Mouse (Mus musculus) urinary bladder, postnatal 4 days (tissue): ENCODE measurements around the gene C1ql4.

Experiments
- DNase-seq, 2 experiments: peaks; one replicate each; pipeline ENCODE4 v3.0.0; 2021 to 2022; ENCODE audit warnings: low spot score in 2 of 2

The C1ql4 gene

DNA sequence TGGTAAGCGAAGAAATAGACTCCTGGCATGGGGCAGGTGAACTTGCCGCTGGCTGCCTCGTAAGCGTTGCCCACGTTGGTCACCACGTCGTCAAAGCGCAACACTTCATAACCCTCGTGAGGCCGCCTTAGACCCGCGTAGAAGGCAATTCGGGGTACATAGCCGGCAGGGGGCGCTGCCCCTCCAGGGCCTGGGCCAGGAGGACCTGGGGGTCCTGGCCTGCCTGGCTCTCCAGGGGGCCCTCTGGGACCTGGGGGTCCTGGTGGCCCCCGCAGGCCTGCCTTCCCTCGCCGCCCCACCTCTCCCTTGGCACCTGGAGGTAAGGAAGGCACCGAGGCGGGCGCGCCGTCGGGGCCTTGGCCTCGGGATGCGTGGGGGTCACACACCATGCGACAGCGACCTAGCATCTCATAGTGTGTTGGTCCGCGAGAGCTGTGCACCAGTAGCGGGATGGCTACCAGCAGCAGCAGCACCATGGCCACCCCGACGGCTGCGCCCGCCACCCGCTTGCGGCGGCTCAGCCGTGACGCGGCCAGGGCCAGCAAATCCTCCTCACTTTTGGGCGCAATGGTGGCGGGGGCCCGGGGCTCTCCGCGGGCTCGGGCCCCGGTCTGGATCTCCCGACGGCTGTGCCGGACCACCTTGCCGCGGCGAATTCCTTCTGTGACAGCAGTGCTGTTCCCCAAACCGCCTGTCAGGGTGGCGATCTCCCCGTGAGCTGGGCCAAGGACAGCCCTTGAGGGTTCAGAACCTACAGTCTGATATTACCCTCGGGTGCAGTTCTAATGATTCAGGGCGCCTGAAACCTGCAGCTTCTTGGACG, at the start of gene C1ql4:
TSS of gene C1ql4 (minus strand) at position 565 of the 823 bp plus-strand sequence.
- no peak for DNase-seq

DNA sequence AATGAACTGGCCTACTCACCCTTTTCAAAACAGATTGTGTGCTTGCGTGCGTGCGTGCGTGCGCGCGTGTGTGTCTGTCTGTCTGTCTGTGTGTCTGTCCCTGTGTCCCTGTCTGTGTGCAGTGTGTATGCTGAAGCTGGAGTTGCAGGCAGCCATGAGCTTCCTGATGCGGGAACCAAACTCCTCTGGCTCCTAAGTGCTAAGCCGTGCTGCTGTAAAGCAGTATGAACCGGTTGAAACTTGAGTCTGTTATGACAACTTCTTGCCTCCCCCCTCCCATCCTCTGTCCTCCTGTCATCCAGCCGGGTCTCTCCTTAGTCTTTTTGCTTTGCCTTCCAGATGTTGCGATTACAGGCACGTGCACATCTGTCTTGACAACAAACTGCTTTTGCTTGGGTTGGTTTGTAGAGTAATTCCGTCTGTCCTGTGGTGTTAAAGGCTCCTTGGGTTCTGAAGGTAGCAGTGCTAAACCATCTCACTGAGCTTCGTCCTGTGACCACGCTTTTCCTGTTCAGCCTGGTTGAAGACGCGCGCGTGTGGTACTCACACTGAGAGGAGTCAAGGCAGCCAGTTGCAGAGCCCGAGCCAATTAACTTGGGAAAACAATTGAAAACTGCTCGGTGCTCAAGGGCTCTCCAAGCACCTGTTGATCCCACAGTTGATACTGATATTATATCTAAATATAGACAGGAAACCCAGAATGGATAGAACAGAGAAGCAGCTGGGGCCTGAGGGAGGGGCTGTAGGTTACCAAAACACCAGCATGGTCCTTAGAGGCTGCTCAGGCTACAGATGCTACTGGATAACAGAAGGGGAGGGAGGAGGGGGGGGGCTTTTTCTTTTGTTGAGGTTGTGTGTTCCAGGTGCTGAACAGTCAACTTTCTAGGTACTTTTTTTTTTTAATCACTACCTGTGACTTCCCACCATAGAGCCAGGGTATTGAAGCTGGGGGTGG, 42.6 kb upstream of the C1ql4 start:
- DNase-seq, result no peak

DNA sequence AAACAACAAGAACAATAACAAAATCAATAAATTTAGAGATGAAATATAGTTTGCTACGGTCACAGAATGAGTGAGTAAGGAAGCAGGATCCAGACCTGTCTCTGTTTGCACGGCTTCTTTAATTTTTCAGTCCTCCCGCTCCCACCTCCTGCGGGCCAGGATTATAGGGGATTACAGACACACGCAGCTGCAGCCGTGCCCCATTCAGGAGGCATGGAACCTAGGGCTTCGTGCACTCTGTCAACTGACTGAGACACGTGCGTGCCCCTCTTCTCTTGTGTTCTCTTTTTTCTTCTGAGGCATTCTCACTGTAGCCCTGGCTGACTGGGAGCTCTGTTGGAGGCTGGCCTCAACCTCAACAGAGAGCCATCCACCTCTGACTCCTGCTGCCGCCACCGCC, 41.8 kb upstream of the C1ql4 start:
- no peak for DNase-seq

DNA sequence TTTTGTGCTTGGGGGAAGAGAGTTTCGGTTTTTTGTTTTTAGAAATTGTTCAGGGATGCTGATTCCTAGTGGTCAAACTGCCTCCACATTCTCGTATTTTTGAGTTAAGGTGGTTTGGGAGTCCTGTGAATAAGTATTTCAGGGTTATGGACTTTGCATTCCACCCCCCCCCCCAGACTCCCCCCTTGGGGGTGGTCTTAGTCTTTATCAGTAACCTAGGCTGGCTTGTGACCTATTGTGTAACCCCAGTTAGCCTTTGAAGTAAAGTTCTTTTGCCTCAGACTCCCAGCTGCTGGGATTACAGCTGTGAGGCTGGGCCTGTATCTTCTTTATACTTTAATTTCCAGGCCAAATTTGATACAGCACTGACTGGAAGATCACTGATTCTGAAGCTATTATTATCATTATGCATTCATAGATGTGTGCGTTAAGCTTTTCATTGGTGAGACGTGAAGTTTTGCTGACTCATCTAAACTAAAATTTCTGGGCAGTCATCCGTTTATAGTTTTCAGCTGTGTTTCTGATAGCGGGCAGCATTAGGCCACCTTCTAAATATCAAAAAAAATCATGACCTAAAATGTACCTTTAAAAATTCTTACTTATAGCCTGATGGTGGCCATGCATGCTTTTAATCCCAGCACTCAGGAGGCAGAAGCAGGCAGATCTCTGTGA, 40.4 kb upstream of the C1ql4 start:
- no peak for DNase-seq

DNA sequence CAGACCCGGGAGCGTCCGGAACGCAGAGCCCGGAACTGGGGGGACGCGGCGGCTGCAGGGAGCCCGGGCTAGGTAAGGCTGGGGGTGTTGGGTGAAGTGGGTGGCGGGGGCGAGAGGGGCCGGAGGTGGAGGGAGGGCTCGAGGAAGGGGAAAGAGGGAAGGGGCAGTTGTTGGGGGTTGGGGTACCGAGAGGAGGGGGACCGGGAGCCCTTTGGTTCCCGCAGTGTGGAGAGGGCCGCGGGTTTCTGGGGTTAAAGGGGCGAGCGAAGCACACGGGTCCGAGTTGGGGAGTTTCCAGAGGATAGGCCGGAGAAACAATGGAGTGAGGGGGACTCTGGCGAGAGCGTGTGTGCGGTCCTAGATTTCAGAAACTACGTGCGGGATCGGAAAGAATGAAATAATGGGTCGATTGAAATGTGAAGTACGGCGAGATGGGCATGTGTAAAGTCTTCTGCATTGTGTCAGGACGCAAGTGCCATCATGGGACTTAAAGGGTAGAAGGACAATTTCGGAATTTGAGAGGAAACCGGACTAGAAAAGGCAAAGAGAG, 39.3 kb upstream of the C1ql4 start:
- no peak for DNase-seq

DNA sequence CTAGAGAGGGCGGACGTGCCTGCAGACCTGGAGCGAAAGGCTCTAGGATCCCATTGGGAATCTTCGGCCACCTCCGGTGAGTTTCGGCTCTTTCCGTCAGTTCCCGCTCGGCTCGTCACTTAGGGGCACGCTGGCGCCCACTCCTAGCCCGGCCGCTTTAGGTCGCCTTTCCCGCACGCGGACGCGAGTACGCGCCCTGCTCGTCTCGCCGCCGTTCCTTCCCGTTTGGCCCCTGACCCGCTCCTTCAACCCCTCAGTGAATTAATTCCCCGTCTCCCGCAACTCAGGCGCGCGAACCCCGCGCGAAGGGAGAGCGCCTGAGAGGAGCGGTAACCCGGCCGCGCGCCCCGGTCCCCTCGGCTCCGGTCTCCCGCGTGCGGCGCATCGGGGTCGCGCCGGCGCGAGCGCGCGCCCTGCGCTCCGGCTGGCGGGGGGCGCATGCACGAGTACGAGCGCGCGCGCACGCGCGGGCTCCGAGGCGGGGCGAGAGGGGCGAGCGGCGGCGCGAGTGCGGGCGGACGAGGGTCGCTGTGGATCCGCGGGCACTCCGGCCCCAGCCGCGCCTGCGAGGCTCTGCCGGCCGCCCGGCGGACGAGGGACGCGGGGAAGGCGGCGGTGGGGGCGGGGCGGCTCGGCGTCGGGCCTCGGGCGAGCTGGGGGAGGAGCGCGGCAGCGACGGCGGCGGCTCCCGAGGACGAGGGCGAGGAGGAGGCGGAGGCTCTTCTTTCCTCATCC, 38.6 kb upstream of the C1ql4 start:
- peak; percentile 81 to 88 for DNase-seq

DNA sequence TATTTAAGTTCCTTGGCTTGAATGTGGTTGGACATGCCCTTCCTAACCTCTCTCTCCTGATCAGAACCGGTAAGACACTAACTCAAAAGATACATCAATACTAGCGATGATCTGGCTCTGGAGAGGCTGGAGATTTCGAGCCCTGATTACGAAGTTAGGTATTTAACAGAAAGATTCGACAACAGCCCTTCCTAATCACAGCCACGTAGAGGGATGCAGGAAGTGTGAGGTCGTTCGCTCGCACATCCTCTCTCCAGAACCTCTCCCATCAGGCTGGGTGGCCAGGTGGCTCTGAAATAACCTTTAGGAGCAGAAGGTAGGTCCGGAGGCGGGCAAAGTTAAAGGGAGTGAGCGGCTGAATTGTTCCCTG, 38.1 kb upstream of the C1ql4 start, which contains the start of gene Spats2:
TSS of gene Spats2 (plus strand) at position 206 of the 370 bp plus-strand sequence.
- no peak for DNase-seq

DNA sequence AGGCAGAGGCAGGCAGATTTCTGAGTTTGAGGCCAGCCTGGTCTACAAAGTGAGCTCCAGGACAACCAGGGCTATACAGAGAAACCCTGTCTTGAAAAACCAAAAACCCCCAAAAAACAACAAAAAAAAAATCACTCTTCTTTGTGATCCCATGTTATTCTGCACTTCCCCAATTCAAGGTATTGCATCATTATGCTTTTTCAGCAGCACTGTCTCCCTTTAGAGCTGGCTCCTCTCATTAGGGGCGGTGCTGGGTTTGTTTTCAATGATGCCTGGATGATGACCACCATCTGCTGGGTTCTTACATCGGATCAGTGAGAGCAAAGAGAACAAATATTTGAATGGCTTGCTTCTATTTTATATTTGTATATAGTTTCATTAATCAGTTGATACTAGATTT, 35.0 kb upstream of the C1ql4 start:
- no peak for DNase-seq

DNA sequence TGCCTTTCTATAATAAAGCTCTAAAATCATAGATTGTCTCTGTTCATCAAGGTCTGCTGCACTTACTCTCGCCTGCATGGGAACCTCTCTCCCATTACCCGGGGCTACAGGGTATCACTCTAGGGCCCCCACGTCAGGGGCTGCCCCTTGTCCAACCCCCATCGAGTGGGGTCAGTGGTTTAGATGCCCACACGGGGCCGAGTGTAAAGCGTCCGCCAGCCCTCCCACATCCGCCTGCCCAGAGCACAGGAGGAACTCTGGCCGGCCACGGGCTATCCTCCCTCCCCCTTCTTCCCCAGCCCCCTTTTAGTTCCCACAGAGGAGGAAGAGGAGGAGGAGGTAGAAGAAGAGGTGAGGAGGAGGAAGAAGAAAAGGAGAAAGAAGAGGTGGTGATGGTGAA, 33.2 kb upstream of the C1ql4 start:
- DNase-seq, result no peak

DNA sequence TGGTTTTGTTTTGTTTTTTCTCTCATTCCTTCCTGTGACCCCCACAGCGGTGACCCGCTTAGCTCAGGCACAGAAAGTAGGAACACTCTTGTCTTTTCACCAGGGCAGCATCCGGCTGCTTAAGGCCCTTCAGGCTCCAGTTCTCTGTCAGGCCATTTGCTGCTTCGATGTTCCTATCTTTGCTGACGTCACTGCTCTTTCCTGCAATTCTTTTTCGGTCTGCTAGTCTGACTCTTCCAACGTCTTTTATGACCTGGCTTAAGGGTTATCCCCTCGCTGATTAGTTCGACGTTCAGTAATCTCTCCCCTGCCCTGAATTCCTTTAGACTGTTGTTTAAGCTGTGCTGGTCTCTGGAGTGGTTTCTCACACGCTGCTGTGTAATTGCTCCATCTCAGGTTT, 28.9 kb upstream of the C1ql4 start:
- DNase-seq, result no peak

DNA sequence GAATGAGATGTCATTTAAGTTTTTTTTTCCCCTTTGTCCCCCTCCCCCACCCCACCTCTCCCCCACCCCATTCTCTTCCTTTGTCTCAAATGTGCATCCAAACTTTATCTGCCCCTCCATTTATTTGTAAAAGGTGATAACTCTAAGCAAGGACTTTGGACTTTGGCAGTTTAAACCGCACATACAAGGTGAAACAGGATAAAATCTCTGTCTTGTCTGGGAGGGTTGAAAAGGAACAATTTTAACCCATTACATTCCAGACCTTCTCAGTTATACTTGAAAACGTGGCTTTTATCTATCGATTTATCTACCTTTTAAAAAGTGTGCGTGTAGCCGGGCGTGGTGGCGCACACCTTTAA, 27.4 kb upstream of the C1ql4 start:
- no peak for DNase-seq

DNA sequence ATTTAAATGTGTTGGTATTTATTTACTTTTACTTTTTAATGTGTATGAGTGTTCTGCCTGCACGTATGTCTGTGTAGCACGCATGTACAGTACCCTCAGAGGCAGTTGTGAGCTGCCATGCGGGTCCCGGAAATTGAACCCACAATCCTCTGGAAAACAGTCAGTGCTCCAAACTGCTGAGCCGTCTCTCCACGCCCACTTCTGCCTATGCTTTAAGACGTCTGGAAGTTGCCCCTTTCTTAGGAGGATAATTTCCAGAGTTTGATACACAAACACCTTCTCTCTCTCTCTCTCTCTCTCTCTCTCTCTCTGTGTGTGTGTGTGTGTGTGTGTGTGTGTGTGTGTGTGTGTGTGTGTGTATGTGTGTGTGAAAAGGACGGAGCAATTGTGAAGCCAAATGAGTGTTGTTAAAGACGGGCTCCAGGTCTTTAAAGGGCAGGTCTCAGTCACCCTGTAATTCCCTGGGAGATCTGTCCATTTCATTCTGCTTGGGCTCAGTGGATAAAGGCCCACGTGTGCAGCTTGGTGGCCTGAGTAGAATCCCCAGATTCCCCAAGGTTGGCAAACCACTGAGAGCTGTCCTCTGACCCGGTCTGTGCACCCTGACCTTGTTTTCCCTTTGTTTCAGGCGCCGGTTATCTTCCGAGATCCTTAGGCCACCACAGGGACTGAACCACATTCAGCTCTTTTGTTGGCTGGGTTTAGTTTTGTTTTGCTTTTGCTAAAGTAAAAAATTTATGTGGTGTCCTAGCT, 26.9 kb upstream of the C1ql4 start:
- no peak for DNase-seq

DNA sequence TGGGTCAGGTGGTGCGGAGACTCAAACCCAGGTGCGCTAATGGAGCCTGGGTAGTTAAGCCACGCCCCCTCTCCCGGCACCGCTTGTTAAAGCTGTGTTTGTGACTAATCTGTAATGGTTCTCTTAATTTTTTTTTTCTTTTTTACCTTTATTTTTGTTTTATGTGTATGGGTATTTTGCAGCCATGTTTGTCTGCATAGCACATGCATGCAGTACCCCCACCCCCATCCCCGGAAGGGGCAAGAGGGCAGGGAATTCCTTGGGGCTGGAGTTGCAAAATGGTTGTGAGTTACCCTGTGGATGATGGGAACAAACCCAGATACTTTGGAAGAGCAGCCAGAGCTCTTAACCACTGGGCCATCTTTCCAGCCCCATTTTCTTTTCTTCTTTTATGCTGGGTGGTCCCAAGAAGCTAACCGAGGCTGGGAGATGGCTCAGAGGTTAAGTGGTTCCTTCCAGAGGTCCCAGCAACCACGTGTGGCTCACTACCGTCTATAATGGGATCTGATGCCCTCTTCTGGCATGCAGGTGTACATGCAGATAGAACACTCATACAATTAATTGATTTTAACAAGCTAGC, 25.9 kb upstream of the C1ql4 start:
- no peak for DNase-seq

DNA sequence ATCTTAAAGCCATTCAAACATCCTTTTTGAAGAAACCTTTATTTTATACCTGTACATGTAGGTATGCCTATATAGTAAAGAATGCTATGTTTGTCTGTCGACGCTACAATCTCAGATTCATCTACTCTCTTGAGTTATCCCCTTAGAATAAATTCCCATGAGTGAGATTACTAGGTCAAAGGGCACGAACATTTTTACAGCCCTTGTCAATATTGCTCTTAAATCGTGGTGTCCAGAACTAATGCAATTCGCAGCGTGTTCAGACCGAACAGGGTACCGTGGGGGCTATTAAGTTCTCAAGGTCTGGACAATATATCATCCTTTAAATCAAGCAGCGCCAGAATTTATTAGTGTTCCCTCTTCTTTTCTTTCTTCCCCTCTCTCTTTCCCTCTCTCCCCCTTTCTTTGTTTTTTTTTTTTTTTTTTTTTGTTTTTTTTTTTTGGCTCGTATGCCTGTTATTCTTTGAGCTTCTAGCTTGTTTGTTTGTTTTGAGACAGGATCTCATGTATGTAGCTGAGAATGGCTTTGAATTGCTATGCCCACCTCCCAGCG, 25.3 kb upstream of the C1ql4 start:
- no peak for DNase-seq

DNA sequence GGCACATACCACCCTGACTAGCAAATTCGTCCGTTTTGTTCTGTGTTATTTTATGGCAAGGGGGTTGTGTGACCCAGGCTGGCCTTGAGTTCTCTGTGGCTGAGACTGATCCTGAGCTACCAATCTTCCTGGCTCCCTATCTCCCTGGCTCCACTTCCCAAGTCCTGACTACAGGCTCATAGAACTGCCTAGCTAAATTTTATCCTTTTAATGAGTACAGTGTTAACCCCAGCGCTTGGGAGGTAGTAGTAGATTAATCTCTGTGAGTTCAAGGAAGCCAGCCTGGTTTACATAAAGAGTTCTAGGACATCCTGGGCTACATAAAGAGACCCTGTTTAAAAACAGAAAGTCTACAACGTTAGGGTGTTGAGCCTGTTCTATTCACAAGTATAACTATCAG, 24.2 kb upstream of the C1ql4 start:
- DNase-seq, result no peak

DNA sequence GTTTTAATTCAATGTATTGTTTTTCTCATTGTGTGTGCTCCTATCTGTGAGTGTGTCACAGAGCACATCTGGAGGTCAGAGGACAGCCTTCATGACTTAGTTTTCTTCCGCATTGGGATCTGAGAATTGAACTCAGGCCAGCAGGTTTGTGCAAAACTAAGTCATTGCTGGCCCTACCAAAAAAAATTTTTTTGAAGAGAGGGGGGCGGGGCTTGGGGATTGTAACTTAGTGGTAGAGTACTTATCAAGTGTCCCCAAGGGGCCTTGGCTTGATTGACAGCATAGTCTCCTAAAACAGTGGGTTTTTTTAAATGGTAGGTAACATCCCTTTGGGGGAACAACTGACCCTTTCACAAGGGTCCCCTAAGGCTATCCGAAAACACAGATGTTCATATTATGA, 23.5 kb upstream of the C1ql4 start:
- DNase-seq, result no peak

DNA sequence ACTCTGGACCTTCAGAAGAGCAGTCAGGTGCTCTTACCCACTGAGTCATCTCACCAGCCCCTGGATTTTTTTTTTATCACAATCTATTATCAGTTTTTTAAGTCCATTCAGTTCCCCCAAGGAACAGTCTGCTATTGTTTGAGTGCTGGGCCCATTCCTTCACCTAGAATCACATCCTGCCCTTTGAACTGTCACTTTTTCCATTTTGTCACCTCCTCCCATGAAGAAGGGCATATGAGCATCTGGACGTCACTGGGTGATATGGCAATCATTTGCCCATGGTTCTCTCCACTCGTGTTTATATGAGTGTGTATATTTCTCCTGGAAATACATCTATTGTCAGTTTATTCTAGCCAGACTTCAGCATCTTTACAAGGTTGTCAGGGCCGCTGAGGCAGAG, 20.2 kb upstream of the C1ql4 start:
- DNase-seq, result no peak

DNA sequence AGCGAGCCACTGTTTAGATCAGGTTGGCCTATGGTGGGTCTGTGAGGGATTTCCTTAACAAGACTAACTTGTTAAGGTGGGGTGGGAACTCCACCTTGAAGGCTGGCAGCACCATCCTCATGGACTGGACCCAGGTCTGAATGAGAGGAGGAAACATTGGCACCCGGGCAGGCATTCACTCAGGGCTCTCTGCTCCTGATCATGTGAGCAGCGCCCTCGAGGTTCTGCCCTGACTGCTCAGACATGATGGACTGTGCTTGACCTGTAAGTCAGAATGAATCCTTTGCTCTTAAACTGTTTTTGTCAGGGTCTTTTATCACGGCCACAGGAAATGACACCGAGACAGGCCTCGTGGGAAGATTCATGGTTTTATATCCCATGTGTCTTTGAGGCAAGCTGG, 17.6 kb upstream of the C1ql4 start:
- DNase-seq, result no peak

DNA sequence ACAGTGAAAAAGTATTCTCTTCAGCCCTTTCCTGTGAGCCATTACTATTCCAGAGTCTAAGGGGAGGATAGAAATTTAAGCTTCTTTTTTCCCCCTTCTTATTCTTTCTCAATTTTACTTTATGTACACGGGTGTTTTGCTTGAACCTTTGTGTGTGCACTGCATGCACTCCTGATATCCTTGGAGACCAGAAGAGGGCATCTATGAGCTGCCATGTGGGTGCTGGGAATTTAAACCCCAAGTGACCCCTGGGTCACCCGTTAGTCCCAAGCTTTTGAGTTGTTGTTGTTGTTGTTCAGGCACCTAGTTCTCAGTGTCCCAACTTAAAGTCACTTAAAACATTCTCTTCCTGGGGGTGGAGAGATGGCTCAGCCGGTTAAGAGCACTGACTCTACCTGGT, 12.4 kb upstream of the C1ql4 start:
- no peak for DNase-seq

DNA sequence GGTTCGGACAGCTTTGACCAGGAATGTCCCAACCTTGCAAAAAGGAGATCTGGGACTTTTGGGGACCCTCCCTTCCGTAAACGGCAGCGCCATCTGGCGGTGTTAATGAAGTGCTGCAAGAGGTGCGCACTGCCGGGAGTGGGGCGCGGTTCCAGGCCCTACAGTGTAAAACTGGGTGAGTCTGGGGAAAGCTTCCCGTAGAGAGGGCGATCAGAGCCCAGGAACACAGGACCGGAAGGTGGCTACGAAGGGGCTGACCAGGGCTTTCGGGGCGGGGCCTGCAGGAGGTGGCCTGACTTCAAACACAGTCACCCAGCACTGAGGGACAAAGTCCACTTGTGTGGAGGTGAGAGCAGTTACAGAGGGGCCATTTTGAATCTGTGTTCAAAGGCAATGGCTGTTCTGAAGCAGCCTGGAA, 11.5 kb upstream of the C1ql4 start:
- DNase-seq, result peak; percentile 51 to 68
